In the genomic region with DNA sequence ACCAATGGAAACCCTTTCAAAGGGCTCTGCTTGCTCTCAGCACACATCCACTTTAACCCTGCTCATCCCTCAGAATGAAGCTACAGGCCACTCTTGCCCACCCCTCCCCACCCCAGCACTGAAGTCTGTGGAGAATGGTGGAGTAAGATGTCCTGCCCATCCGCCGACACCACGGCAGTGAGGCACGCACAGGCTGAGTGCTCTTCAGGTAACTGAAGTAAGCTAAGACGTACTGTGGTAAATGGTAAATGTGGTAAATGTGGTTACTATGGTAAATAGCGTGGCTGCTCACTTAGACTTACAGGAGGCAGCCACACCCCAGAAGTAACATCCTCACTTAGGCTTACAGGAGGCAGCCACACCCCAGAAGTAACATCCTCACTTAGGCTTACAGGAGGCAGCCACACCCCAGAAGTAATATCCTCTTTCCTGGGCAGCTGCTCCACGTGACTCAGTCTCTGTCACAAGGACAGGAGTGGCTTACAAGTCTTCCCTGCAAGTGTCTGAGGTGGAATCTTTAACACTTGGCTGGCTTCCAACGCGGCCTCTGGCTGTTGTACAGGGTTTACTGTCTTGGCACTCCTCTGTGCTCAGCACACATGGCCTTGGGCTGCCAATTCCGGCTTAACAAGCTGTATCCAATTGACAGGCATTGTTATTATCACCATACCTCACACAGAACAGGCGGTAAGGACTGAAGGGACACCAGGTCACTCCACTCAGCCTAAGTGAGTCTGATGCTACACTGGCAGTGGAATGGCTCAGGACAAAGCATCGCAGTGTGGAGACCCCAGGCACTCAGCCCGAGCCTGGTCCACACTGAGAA, we compare ENCODE assay signal across 8 mouse cellular contexts. TPM values are rescaled to one million over a fixed set of nuclear protein-coding genes. Genes with fewer than 3 reads are reported as not detected.
DNase-seq lines count a peak whose midpoint lies in the region; ATAC-seq lines count a peak whose summit lies in the region.

No protein-coding gene starts in this region.

- no peak overlapping the region for H3K9ac ChIP-seq in heart, embryonic 14.5 days (ENCODE audit: low read length)
- no peak overlapping the region for H3K9ac ChIP-seq in kidney, embryonic 16.5 days (replicated peaks; ENCODE audit: low read length)
- H3K9ac ChIP-seq in stomach, embryonic 14.5 days (replicated peaks; ENCODE audit: low read depth, low read length) = no peak overlapping the region

- peak overlapping the region; percentile 58 to 59 for H3K27ac ChIP-seq in heart, embryonic 14.5 days (replicated peaks in 1 of 2; ENCODE audit: control insufficient read depth in 1 of 2, insufficient read depth in 1 of 2, low read depth in 2 of 2, low read length in 2 of 2)
- H3K27ac ChIP-seq in kidney, embryonic 16.5 days (ENCODE audit: low read length) = peak overlapping the region; percentile 61
- 0 out of 2 replicates have a peak overlapping the region, but pooled peaks have one; percentile 13 for H3K27ac ChIP-seq in stomach, embryonic 14.5 days (ENCODE audit: low read length)

- H3K9me3 ChIP-seq in heart, embryonic 14.5 days (ENCODE audit: control insufficient read depth, low read length) = no peaks in the 10 kb centered on the region
- no peaks in the 10 kb centered on the region for H3K9me3 ChIP-seq in kidney, embryonic 16.5 days (ENCODE audit: low read length)
- H3K9me3 ChIP-seq in stomach, embryonic 14.5 days (ENCODE audit: control insufficient read depth, low read depth, low read length) = no peaks in the 10 kb centered on the region

- H3K27me3 ChIP-seq in heart, embryonic 14.5 days (ENCODE audit: control insufficient read depth, insufficient read depth, low read length) = no peaks in the 10 kb centered on the region
- H3K27me3 ChIP-seq in kidney, embryonic 16.5 days (ENCODE audit: insufficient read depth, low read length) = no peaks in the 10 kb centered on the region
- H3K27me3 ChIP-seq in stomach, embryonic 14.5 days (ENCODE audit: control insufficient read depth, insufficient read depth, low read length) = no peaks in the 10 kb centered on the region

- H3K36me3 ChIP-seq in heart, embryonic 14.5 days (ENCODE audit: control insufficient read depth, insufficient read depth, low read length) = peaks cover 16% of the 10 kb centered on the region
- peaks cover 1% of the 10 kb centered on the region; the same call in 1 of the 2 replicates for H3K36me3 ChIP-seq in kidney, embryonic 16.5 days (ENCODE audit: insufficient read depth, low read length)
- peaks cover 4% of the 10 kb centered on the region; the same call in 1 of the 2 replicates for H3K36me3 ChIP-seq in stomach, embryonic 14.5 days (ENCODE audit: control insufficient read depth, insufficient read depth, low read length)

- peak; percentile 75 for ATAC-seq in heart, embryonic 14.5 days (ENCODE audit: insufficient number of reproducible peaks, insufficient read depth, low FRiP score, low read depth)
- peak; percentile 85 for ATAC-seq in kidney, embryonic 16.5 days (ENCODE audit: low FRiP score, low TSS enrichment)
- peak; percentile 51; the same call in 1 of the 2 replicates for ATAC-seq in stomach, embryonic 14.5 days (ENCODE audit: insufficient number of reproducible peaks, insufficient read depth, low FRiP score, low read depth)
- no peak for ATAC-seq in erythroblast, adult 5-6 weeks (replicated peaks; ENCODE audit: low FRiP score, poor library complexity, severe bottlenecking)

- peaks cover 27 to 40% of the 10 kb centered on the region in 2 experiments for H3K4me1 ChIP-seq in heart, embryonic 14.5 days (ENCODE audit: control insufficient read depth in 2 of 2, insufficient read depth in 2 of 2, low read length in 2 of 2)
- H3K4me1 ChIP-seq in kidney, embryonic 16.5 days (ENCODE audit: insufficient read depth, low read length) = peaks cover 29% of the 10 kb centered on the region
- peaks cover 33% of the 10 kb centered on the region for H3K4me1 ChIP-seq in stomach, embryonic 14.5 days (ENCODE audit: control insufficient read depth, insufficient read depth, low read length)

- H3K4me2 ChIP-seq in heart, embryonic 14.5 days (ENCODE audit: low read length) = no peak overlapping the region
- no peak overlapping the region for H3K4me2 ChIP-seq in kidney, embryonic 16.5 days (replicated peaks; ENCODE audit: low read depth, low read length)
- no peak overlapping the region for H3K4me2 ChIP-seq in stomach, embryonic 14.5 days (replicated peaks; ENCODE audit: low read depth, low read length)

- no peak overlapping the region for H3K4me3 ChIP-seq in heart, embryonic 14.5 days (ENCODE audit: control insufficient read depth in 1 of 2, insufficient read depth in 1 of 2, low read depth in 1 of 2, low read length in 2 of 2)
- H3K4me3 ChIP-seq in kidney, embryonic 16.5 days (ENCODE audit: low read length) = no peak overlapping the region
- no peak overlapping the region for H3K4me3 ChIP-seq in stomach, embryonic 14.5 days (ENCODE audit: low read depth, low read length)

- DNase-seq in 3T3-L1 (ENCODE audit: low read depth, low spot score) (peak; percentile 94), MN1 (ENCODE audit: low spot score) (peak; percentile 97)
- peak; percentile 58 to 67 for DNase-seq in cerebellum, postnatal 36 days
- DNase-seq in lung, postnatal 25 days (ENCODE audit: low spot score) = peak; percentile 80

- WGBS in heart, embryonic 14.5 days = 51% methylated on average over 13 of the region's 13 CpGs
- 51% methylated on average over 13 of the region's 13 CpGs for WGBS in kidney, embryonic 16.5 days
- 57% methylated on average over 13 of the region's 13 CpGs for WGBS in stomach, embryonic 14.5 days

RNA-seq across cellular contexts. Expression of a gene that starts 35.3 kb away (rescaled TPM):
- 21.0 and 24.2 TPM in 2 replicates for polyA plus RNA-seq in heart, embryonic 14.5 days (2014; fragmentation: Nextera tagmentation; extraction: Ambion mirVana)
- polyA plus RNA-seq in kidney, embryonic 16.5 days (2015; fragmentation: Nextera tagmentation; extraction: Ambion mirVana) = 8.9 and 9.4 TPM in 2 replicates
- polyA plus RNA-seq in stomach, embryonic 14.5 days (2014; fragmentation: Nextera tagmentation; extraction: Ambion mirVana) = 10.1 and 16.0 TPM in 2 replicates
- total RNA-seq in erythroblast, adult 5-6 weeks (2015; ENCODE audit: low replicate concordance) = 12.1 and 17.9 TPM in 2 replicates
- total RNA-seq in erythroblast, adult 5-6 weeks (2017; ENCODE audit: low replicate concordance) = 4.8 and 9.8 TPM in 2 replicates
